Mouse (Mus musculus): ENCODE results near the gene Krtap3-2.

- no peak for TF ChIP-seq POLR2A (IDR thresholded peaks at IDR 0.05; ENCODE audit: borderline replicate concordance, insufficient read depth, low read length)
- TF ChIP-seq CTCF (IDR thresholded peaks at IDR 0.05; ENCODE audit: borderline replicate concordance, insufficient read depth, low read depth, low read length) = no peak
Measured at GRCm38 (mm10) chr11:99581564-99581963, 24.9 kb upstream of the Krtap3-2 start.

Data from cerebellum, adult 2 months (tissue).